Mouse (Mus musculus): ENCODE measurements around the gene Ptprcap.

DNA sequence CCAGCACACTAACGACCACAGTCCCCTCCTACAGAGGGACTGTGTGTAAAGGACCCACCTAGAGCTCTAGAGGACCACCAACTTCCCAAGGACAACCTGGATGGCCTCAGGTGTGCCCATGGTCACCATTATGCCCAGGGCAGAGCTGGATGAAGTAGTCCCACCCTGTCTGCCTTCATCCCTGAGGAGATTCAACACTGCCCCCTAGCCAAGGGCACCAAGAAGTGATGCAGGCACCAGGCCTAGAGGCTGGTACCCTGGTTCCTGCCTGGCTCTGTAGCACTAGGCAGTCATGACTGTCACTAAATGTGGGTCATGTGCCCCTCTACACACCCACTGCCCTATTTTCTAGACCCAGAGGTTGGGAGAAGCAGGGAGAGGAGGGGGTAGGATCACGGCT lies 21.6 kb upstream of the Ptprcap start:
- no peak for TF ChIP-seq CTCF (IDR thresholded peaks at IDR 0.05; ENCODE audit: low read depth, low read length)
- no peak for TF ChIP-seq POLR2A (IDR thresholded peaks at IDR 0.05; ENCODE audit: extremely low read depth, insufficient read depth, low read length)

Measured in liver, adult 2 months (tissue).